Mouse (Mus musculus): ENCODE measurements around the gene Fgd5.
"Not testable (repeated sequence)": the region's sequence is repeated elsewhere in the genome, so short reads cannot be mapped to it uniquely, and the experiment has no call there.

Fgd5 gene

DNA sequence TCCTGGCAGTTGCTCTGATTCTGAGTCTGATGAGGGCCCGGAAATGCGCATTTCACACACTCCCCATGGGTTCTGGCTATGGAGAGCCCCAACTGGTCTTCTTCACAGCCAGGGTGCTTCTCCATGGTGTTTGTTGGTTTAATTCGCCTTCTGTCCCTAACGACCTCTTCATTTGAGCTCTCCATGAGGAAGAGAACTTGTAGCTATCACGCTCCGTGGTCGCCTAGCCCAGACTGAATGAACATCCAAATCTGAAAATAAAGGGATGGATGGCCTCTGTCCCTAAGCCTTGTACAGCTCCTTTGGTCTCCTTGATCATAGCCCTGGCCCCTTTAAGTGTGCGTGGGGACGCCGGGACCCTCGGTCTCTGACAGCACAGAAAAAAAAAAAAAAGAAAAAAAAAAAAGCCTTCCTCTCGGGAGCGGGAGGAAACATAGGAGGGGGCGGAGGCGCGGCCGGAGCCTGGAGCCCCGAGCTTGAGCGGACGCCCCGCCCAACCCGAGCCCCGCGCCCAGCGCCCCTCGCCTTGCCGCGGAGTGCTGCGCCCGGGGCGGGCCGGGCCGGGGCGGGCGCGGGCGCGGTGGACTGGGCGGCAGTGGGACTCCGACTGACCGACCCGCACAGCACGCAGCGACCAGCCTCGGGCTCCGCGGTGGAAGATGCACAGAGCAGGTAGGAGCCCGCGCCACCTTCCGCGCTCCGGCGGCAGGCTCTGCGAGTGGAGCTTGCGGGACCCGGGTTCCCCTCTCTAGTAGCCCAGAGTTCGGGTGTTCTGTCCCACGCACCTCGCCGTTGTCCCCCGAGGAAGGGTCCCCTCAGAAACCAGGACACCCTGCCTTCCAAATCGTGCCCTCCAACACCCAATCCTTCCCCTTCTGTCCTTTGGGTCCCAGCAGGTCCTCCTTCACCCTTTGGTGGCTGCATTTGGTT lies at the start of gene Fgd5:
TSS of gene Fgd5 (plus strand) at position 508 of the 930 bp plus-strand sequence.
- DNase-seq (ENCODE audit: low spot score) = no peak

DNA sequence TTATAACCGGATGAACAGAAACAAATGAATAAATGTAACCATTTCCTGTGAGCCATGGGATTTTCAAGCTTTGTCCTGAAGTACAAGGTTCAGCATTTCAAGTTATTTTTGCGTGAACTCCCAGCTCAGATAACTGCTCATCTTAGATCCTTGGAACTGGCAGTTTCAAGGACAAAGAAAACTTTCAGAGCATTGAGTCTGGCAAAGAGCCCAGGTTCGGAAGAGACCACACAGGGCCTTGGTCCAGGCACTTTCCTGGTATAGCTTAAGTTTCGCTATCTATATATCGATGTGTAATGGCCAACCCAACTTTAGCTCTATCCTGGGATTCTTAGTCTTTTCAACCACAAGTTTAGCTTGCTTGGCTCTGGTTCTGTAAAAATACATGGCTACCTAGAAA lies 47.4 kb upstream of the Fgd5 start:
- DNase-seq (ENCODE audit: low spot score) = no peak

DNA sequence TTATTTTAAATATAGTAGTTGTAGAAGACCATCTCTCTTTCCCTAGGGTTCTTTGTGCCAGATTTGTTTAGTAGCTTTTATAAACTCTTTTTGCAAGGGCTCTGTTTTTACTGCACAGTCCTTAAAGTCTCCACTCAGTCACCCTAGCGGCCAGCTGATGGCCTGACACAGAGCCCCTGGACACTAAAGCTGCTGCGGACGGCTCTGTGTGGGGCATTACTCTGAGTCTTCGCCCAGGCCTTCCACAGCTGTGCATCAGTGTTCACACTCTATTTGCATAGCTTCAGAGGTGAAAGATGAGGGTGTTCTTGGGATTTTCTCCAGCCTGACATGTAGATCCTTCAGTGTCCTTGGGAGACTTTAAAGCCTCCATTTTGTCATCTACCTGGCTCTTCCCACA lies 40.2 kb upstream of the Fgd5 start:
- no peak for DNase-seq (ENCODE audit: low spot score)

DNA sequence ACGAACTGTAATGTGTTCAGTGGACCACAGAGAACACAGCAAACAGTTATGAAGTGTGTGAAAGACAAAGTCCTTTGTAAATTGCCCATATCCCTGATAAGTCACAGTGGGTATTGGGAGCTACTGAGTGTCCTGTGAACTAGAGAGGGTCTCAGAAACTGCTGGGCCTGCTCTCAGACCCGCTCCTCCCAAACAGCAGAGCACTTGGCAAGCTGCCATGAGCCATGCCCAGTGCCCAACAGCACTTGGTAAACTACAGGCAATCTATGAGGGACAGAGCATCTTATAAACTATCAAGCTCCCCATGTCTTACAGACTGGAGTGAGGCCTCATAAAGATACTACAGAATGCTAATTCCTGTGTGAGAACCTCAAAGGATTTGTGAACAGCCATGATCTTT lies 30.3 kb upstream of the Fgd5 start:
- DNase-seq (ENCODE audit: low spot score) = no peak

DNA sequence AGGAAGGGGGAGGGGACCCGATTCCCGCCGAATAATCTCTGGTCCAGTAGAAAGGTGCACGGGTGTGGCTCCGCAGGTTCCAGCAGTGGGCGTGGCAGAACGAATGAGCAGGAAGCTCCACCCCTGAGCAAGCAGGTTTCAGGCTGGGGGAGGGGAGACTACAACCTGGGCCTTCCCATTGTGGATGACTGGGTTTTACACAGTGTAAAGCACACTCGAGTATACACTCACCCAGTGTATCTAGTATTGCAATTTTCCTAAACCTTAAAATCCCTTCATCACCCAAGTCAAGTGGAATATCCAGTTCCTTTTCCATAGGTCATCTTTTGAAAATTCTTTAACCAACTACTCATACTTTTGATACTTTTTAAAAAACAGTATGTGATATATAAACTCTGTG lies 20.7 kb upstream of the Fgd5 start:
- DNase-seq (ENCODE audit: low spot score) = not testable (repeated sequence)

DNA sequence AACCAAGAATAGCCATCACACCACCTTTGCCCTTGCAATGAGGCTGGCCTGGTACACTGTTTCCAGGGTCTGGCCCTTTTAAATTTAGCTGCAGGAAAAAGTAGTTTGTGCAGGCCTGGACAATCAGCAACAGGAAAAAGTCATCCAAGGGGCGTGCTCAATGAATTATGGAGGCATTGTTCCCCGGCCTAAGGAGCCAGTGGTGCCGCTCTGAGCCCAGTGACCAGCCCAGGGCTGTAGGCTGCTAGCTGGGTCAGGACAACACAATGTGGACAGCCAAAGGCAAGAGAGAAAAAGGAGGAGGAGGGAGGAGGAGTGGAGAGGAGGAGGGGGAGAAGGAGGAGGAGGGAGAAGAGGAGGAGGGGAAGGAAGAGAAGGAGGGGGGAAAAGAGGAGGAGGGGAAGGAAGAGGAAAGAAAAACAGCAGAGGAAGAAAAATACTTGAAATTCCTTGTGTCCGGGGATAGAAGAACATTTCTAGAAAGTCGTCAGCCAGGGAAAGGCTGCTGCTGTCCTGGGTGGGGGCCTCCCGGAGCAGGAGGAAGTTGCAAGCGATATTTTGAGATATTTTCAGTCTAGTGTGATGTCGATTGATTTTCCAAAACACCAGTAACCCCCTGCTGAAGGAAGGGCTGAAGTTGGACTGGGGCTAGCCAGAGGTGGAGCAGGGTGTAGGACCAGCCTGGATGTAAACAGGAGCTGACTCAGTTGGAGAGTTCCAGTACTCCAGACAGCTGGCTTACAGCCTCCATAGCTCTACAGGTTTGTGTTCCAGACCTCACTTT lies 18.5 kb upstream of the Fgd5 start:
- DNase-seq (ENCODE audit: low spot score) = peak; percentile 41

DNA sequence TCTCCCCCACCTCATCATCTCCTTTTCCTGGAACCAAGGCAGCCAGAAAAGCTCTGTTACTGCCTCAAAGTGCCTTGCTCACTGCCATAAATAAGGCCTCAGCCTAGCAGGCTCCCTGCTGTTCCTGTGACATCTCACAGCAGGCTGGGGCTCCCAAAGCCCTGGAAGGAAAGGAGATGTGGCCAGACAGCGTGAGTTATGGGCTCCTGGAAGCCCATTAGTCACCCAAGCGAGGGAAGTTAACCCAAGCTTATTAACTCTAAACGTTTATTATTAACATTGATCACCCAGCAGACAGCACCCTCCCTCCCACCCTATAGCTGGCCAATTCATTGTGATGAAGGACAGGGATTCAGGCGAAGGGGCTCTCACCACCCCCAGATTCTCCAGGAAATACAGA lies 15.2 kb upstream of the Fgd5 start:
- no peak for DNase-seq (ENCODE audit: low spot score)

DNA sequence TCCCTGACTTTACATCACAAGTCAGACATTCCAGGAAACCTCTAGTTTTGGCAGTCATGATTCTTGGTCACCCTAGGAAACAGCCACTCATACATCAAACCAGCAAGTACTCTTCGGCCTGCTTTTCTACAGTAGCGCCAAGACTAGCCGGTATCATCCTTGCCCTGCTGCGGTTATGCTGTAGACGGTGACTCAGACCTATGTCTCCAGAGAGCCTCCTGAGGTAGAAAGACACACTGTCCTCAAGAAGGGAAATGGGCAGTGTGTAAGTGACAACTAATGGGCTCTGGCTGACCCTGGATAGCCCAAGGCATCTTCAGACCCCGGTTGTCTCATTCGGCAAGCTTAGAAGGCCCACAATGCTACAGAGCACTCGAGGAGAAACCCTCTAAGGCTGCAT lies 13.6 kb upstream of the Fgd5 start:
- no peak for DNase-seq (ENCODE audit: low spot score)

DNA sequence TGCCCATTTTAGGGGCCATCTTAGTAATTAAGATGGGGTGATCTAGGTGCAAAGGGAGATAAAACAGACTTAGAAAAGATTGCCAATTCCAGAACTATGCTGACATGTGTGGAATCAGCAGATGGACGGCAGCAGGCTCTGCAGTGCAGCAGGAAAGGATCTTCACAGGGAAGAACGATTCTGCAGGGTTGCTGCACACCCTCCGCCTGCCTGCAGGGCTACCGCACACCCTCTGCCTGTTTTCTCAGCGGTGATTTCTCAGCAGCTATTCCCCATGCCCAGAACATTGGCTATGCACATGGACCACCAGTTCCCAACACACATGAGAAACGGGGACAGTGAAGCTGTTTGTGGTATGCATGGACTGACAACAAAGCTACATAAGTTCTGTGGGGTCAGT lies 12.7 kb upstream of the Fgd5 start:
- no peak for DNase-seq (ENCODE audit: low spot score)

DNA sequence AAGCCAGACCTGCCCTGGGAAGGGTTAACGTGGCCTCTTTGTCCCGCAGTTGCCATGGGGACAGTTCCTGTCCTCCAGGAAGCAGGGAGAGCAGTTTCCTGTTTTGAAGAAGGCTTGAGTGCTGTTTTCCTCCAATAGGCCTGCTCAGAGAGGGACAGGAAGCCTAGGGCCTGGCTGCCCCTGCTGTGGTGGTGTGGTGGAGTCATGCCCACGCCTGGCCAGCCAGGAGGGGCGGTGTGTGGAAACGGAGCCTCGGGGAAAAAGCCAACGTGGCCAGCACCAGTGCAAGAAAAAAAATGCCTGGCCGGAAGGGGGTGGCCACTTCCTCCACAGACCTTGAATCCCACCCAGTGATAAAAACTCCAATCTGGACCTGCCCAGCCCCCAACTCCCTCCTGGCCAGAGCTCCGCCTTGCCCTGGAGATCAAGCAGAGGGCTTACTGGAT lies 6.5 kb upstream of the Fgd5 start:
- DNase-seq (ENCODE audit: low spot score) = peak; percentile 18

DNA sequence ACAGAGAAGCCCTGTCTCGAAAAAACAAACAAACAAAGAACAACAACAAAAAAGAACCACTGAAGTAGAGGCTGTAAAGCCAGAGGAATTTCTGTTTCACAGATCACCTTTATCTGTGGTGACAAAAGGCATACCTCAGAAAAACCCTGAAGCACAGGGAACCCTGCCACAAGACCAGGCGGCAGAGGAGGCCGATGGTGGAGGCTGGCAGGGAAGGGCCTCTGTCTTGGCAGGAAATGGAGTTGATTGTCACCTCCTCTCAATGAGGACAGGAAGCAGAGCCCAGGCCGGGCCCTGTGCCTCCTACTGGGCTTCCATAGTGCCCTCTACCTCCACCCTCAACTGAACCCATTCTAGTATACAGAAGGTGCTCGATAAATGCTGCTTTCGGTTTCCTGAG lies 4.7 kb upstream of the Fgd5 start:
- DNase-seq (ENCODE audit: low spot score) = no peak

DNA sequence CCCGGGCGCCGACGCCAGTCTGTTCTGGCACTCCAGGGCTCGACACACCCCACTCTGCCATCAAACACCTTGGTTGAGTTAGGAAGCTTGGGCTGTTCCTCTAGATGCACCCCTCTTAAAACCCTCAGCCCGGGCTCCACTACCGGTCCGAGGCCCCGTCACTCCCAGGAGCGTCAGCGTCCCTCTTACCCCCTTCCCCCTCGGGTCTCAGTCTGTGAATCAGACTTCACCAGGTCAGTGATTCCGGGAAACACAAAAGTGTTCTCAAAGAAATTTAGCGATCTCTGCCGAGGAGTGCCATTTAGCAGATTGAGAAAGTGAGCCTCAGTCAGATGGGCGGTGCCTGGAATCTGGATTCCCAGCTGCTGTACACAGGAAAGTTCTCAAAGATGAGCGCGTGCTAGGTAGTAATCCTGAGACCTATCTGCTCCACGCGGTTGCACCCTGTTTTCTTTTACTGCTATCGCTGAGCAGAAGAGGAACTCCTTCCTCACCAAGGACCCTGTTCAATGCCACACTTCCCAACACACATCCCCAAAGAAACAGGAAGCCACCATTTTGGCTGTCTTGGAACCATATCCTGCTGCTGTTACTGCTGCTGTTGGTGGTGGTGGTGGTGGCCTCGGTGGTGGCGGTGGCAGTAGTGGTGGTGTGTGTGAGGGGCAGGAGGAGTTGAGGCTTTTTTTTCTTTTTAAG lies 771 bp downstream of the Fgd5 start:
- no peak for DNase-seq (ENCODE audit: low spot score)

DNA sequence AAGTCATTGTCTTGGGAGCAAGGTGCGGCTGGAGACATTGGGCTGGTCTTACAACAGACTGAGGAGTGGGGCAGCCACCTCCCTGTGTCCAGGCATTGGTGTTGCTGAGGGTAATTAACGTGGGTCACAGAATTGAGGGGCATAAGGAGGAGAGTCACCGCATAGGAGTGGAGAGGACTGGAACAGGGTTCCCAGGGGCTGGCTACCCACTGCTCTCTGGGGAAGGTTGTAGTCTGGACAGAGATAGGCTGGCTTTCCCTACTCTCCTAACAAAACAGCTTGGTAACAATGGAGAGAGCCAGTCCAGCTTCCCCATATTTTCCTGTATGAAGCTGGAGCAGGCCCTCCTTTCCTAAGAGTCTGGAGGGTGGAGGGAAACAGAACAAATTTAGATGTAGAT lies 1.3 kb downstream of the Fgd5 start:
- DNase-seq (ENCODE audit: low spot score) = no peak

DNA sequence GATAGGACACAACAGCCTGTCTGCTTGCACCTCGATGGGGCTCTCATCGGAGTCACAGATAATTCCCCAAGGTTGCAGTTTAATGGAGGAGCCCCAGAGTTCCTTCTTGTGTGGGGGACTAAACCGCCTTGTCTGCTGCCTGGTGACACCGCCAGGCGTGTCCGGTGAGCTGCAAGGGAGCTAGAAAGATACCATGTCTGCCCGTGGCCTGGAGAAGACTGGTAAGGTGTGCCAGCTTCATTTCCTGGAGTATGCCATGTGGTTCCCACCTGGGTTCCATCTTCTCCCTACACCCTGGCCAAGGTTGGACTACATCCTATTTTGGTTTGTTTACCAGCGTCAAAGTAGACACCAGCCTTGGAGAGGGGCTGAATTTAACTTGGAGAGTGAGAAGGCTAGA lies 11.4 kb downstream of the Fgd5 start:
- DNase-seq (ENCODE audit: low spot score) = no peak

DNA sequence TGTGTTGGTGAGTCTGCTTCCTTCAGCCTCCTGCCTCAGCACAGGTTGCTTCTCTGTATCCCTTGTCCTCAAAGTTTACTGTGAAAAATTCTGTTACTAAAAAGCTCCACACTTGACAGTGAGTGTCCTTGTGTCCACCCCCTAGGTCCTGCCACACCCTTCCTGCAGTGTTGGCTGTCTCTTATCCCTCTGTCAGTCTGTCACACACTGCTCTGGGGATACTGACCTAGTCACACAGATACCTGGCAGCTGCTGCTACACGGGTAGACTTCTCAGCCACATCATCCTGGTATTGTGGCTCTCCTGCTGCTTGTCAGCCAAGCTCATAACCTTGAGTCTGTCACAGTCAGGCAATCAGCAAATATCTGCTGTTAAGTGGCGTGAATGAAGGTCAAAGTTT lies 14.1 kb downstream of the Fgd5 start:
- DNase-seq (ENCODE audit: low spot score) = no peak

DNA sequence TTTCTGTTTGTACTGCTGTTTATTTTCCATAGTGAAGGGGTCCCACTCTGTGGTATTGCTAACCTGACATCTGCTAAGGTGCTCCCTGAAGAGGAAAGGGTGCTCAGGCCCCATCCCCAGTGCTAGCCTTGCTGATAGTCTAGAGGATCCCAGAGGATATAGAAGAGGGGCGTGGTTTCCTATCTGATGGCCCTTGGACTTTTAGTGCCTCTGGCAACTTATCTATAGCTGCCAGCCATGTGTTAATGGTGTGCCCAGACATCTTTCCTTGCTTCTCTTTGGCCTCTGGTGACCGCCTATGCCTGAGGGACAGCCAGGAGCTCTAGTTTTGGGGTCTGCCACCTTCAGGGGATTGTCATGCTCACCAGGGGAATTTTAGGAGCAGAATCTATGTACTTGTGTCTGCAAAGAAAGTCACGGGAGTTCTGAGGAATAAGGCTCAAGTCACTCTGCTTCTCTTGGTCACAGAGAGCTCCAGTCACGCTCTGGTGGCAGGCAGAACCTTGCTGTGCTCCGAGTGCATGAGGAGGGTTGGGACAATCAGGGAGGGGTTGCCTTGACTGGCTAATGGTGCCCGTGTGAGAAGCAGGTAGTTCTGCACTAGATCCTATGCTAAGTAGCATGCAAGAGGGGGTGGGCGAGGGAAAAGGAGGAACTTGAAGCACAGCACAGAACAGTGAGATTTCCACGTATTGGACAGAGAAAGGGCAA lies 15.3 kb downstream of the Fgd5 start:
- no peak for DNase-seq (ENCODE audit: low spot score)

DNA sequence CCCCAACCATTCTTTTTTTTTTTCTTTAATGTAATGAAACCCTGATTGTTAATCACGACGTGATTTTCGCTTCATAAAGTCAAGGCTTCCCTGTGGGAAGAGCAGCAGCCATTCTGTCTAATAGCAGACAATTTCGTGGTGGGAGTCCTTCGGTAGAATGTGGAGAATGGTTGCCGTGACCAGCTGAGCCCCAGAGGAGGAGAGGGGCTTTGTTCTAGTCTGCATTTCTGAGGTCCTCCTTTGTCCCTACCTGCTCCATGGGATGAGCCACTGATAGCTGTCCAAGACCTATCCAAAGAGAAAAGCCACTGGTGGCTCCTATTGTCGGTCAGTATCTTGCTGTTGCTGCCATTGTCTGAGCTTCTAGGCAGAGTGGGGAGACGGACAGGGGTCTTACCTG lies 17.4 kb downstream of the Fgd5 start:
- no peak for DNase-seq (ENCODE audit: low spot score)

DNA sequence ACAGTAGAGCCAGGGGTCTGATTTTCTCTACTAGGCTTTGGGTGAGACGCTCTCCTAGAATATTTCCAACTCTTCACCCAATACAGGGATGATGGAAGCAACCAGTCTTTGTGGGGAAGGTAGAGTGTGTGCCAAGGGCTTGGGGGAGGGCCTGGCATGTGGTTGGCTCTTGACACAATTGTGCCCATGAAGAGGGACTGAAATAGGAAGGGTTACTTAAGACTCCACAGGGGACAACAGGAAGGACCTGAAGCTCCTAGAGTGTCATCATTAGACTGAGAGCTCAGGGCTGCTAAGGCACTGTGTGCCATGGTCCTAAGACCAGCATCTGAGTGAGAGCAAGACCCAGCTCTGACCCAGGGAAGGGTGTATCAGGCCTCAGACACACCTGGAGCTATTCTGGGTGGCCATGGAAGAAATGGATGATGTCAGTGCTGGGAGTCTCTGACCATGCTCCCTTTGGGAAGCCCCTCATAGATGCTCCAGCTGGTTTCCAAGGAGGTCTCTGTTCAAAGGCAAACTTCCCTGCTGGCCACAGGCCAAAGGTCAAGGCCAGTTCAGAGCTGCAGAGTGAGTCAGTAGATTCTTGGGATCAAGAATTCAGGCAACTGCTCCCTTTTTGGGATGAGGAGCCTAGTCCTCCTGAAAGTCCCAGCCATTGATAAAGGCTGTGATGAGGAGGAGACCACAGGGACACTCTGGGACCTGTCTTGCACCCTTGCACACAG lies 24.0 kb downstream of the Fgd5 start:
- DNase-seq (ENCODE audit: low spot score) = no peak

DNA sequence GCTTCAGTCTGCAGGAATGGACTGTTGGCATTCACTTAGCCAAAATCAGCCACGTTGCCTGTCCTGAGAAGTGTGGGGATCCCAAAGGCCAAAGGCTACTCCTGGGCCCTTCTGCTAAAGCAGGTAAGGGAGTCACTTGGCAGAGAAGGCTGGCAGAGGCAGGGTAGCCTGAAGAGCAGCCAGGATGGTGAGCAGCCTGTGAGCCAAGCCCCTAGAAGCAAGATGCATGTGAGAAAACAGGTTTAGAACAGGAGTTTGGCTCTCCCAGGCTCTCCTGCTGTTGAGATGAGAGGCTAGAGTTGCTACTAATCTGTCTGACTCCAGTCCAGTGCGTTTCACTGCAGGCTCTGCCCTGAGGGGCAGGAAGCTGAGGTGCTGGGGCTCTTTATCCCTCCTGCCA lies 25.0 kb downstream of the Fgd5 start:
- DNase-seq (ENCODE audit: low spot score) = no peak

DNA sequence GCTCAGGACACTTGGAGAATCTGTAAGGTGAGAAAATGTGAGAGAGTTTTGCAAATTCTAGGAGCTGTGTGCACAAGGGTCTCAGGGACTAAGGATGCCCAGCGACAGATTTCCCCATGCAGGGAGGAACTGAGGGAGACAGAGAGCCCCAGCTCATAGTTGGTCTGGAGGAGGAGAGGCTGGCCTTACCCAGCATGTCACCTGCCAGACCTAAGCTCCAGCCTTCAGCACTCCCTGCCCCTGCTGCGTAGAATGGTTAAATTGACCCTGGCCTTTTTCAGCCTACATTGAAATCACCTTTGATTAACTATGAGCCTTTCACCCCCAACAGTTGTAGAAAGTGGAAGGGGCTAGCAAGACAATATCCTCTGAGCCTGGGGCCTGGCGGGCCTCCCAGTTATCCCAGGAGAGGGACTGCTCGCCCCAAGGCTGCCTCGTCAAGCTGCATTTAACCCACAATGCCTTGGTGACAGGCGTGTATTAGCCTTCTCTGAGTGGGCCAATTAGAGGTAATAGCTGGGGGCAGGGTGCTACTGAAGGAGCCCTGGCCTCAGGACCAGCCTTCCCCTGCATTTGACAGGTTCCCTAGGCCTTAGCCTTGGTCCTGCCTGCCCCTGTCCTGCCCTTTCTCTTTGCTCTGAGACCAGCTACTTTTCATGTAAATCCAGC lies 25.6 kb downstream of the Fgd5 start:
- no peak for DNase-seq (ENCODE audit: low spot score)

DNA sequence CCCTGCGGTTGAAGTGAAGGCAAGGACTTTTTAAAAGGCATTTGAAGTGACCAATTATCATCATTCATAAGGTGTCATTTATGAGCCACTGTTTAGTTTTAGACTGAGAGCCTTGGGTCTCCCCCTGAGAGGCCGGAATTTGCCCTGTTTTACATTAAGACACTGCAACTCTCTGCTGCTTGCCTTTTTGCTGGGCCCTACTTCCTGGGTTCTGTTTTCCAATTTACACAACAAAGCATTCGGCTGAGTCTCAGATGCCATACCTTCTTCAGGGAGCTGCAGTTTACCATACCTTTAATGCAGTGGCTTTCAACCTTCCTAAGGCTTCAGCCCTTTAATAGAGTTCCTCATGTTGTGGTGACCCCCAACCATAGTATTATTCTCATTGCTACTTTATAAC lies 26.1 kb downstream of the Fgd5 start:
- DNase-seq (ENCODE audit: low spot score) = no peak

Measured in ovary, postnatal 14 days (tissue).